Mouse (Mus musculus) gastrocnemius, postnatal 14 days (tissue): ENCODE measurements around the gene Gm10142. TPM values are rescaled to one million over a fixed set of nuclear protein-coding genes. Genes with fewer than 3 reads are reported as not detected.
"Not testable (repeated sequence)": the region's sequence is repeated elsewhere in the genome, so short reads cannot be mapped to it uniquely, and the experiment has no call there.

Experiments used
- DNase-seq: peaks from one replicate; pipeline ENCODE4 v3.0.0; 2021; ENCODE audit warnings: mixed read lengths
- intact Hi-C: fragments of 180-260 bp; cut with DNase I; formaldehyde crosslinking; loops from one replicate; pipeline ENCODE4 v1.15.1; 2025; ENCODE audit warnings: low total_unique reads
- long read RNA-seq, 2 experiments: library from polyadenylated mRNA; stranded (forward); transcript quantifications; one replicate each; pipeline ENCODE4 v2.0.0; 2021
- total RNA-seq, 2 experiments: library from RNA; stranded (reverse); gene quantifications; 2 replicates each; pipeline ENCODE4 v1.2.3; 2021

The Gm10142 gene
- not detected for total RNA-seq
- long read RNA-seq, experiment 1: 0 reads
- long read RNA-seq, experiment 2: 0 reads

DNA sequence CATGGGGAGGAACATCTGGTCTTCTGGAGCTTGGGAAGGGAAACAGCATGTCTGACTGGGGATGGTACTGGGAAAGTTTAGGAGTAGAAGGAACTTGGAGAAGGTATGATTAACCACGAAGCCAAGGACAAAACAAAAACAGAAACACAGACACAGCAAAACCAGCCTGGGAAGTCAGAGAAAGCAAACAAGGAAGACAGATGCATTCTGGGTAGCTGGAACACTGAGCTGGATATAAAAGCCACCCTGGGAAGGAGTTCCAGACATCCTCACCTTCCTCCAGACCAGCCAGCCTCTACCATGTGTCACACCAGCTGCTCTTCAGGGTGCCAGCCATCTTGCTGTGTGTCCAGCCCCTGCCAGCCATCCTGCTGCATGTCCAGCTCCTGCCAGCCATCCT is at the start of gene Gm10142:
Gene Gm10142, plus strand, starts transcription at position 301 of the 400 bp plus-strand sequence.
- no peak for DNase-seq
- intact Hi-C loops: no loop called here

DNA sequence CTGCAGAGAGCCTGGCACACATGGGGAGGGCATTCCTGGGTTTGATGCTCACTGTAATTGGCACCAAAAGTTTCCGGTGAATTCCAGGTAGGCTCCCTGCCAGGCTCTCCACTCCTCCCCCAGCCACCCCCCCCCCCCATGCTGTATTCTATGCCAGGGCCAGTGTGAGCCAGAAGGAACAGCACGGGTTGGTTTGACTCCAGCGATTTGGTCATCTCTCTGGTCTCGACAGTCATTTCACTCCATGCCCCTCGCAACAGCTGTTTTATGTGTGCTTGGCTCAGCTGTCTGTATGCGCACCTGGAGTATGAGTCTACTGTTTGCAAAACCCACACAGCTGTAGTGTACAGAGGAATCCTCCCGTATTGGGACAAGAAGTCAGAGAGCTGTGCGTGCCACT is 49.3 kb upstream of the Gm10142 start:
- DNase-seq: no peak
- intact Hi-C loops: no loop called here

DNA sequence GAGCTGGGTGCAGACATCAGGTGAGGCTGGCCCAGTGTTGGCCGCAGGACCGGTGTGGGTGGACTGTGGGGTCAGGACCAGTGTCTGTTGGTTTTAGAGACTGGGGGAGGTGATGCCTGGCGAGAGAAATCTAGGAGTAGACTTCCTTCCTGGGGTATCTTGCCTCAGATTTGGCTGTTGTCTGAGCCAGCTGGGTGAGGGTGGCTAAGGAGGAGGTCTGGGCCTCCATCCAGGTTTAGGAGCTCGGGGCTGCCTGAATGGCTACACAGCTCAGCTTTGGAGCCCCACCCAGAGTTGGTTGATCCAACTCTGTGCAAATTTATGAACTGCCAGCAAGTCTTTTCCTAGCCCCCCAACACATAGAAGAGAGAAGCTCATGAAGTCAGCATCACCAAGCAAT is 48.2 kb upstream of the Gm10142 start:
- DNase-seq: no peak
- intact Hi-C loops: no loop called here

DNA sequence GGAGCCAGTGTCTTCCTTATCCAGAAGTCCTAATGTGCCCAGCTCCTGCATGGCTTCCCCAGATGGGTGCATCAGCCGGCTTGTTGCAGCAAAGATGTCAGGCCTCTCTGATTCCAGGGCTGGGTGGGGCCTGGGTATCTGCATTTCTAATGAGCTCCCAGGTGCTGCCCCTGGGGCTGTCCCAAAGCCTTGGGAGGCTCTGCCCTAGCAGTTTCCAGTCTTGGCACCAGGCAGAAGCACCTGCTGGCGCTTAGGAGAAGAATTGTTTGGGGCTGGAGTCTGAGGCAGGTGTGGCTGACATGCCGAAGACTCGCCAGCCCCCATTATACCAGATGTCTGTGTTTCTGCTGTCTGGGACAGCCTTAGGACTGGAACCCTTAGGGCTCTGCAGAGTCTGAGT is 44.9 kb upstream of the Gm10142 start:
- intact Hi-C loops: no loop called here
- DNase-seq: no peak

DNA sequence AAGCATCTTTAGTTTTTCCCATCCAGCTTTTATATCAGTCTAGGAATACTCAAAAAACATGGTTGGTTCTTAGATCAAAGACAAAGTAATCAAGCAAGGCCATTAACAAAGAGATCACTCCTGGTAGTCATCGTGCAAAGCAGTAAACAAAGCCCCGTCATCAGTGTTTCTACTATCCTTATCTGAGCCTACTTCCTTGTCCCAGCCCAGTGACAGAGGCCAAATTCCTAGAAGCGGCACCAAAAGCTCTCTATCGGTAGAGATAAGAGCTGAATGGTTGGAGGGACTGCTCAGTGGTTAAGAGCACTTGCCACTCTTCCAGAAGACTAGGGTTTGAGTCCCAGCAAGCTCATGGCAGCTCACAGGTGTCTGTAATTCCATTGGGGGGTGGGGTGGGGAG is 44.1 kb upstream of the Gm10142 start:
- intact Hi-C loops: no loop called here
- no peak for DNase-seq

DNA sequence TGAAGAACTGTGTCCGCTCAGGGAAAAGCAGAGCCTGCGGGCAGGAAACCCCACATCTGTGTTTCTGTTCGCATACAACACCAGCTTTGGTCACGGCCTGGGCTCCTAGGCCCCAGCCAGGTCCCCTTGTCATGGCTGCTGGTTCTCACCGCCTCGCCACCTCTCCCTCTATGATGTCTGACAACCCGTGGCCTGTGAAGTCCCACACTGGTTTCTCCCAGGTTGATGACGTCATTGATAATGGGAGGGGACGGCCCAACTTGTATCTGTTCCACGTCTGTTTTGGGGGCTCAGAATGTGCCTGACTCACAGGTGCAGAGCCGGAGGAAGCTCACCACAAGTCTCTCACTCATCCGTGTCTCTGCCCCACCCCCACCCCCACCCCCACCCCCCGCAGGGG is 41.8 kb upstream of the Gm10142 start:
- intact Hi-C loops: no loop called here
- DNase-seq: no peak

DNA sequence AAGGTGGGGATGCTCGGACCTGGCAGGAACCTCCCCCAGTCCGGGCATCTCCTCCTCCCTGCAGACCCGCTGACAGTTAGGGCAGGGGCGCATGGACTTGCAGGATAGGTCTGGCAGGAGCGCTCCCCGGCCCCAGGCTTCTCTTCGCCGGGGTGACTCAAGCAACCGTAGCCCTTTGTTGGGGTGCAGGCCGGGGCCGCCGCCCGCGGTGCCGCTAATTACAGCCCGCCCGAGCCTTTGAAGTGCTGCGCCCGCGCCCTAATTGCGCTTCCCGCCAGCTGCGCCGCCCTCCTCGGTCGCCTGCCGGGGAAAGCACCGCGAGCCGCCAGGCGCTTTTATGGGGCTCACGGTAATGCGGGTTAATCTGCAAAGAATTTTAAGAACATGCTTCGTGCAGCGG is 38.0 kb upstream of the Gm10142 start:
- no peak for DNase-seq
- intact Hi-C loops: no loop called here

DNA sequence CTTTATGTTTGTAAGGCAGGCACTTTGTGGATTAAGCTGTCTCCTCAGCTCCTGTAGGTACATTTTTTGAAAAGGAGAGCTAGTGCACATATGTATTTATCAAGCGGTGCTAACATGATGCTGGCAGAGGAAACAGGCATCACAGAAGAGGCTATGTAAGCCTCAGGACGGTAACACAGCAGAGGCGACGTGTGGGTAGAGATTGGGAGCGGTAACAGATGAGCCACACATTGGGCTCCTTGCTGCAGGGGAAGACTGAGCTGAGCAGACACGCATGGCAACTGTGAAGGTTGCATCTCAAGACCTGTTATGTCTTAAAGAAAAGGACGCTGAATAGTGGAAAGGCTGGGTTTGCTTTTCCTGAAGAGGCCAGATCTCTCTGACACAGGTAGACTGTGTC is 32.6 kb upstream of the Gm10142 start:
- no peak for DNase-seq
- intact Hi-C loops: no loop called here

DNA sequence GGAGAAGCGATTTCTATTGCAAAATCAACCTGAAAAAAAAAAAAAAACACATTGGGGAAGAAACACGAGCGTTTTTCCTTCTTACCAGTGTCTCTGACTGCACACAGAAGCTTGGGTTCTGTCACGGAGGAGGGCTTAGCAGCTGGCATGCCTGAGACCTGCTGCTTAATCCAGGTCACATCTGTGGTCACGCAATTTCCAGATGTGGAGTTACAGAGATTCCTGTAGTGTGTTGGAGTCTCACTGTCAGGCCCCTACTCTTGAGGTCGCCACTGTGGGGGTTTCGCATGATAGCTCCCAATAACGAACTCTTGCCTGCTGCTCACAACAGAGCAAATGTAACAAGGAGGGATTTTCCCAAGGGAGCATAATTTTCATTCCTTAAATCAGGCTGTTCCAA is 31.4 kb upstream of the Gm10142 start:
- intact Hi-C loops: no loop called here
- DNase-seq: no peak

DNA sequence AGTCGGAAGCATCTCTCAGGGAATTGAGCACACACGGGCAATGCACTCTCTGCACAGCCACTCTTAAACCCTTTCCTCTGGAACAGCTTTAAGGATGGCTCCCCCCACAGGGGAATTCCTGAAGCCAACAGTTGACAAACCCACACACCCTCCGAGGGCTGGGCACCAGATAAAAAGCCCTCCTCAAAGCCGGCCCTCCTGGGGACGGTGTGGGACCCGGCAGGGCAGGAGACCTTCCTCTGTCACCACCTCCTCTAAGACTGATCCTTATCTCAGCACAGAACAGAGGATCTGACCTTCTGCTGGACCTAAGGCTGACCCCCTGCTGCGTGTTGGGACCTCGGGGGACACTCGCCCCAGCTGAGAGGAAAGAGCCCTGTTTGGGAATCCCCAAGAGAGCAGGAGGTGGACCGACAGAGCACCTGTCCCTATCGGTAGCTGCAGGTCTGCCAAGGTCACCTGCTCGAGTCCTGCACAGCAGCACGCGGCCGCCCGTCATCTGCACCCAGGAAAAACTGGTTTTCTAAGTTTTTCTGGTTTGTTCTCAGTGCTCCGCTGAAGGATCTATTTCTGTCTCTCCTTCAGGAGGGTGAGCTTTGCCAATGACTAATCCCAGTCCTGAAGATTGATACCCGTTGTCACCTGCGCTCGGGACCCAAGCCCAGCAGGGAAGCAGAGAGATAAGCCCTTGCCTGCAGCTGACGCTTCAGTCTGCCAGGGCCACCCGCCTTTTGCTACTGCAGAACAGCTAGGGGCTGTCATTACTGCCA is 29.5 kb upstream of the Gm10142 start, which contains the start of gene Tspear:
Gene Tspear, plus strand, starts transcription at position 675 of the 770 bp plus-strand sequence.
- intact Hi-C loops: no loop called here
- DNase-seq: no peak

DNA sequence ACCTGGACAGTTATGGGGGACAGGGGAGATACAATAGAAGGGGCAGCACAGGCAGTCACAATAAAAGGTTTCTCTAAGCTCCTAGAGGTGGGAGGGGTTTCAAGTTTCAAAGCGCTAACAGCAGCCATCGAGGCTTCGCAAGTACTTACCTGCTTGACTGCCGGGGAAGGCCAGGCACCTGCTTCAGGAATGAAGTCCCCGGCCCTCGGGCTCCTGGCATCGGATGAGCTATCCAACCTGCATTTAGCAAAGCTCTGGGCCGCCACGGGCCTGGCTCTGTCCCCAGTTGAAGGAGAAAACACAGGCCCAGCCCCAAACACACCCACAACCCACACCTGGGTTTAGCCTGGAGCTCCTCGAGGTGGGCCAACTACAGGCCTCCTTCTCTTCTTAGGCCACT is 28.6 kb upstream of the Gm10142 start:
- intact Hi-C loops: no loop called here
- no peak for DNase-seq

DNA sequence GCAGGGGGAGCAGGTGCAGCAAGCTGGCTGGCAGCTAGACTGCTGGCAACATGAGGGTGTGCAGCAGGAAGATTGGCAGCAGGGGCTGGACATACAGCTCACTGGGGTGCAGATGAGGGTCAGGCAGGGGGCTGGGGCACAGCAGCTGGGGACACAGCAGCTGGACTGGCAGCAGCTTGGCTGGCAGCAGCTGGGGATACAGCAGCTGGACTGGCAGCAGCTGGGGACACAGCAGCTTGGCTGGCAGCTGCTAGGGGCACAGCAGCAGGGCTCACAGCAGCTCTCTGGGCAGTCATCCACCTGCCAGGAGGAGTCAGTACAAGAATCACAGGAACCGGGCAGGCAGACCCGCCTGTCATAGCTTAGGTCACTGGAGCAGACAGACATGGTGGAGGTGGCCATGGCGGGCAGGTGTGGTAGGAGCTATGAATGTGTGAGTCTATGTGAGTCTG is 25.2 kb upstream of the Gm10142 start, which contains the start of gene Gm19402:
Gene Gm19402, minus strand, starts transcription at position 402 of the 452 bp plus-strand sequence.
- DNase-seq, intact Hi-C loops: not testable (repeated sequence)

DNA sequence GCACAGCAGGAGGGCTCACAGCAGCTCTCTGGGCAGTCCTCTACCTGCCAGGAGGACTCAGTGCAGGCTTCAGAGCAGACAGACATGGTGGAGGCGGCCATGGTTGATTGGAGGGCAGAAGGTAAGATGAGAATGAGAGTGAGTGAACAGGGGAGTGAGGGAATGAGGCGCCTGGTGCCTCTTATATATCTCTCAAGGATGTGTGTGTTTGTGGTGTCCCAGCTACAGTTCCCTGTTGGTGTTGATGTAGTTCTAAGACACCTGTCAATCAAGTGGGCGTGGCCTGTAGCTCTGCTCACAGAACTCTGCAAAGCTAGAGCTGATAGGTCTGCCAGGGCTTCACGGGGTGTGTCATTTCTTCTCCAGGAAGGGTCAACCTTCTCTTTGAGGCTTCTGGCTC is 18.5 kb upstream of the Gm10142 start, which contains the start of gene Gm9508:
Gene Gm9508, minus strand, starts transcription at position 101 of the 400 bp plus-strand sequence.
- DNase-seq: no peak
- intact Hi-C loops: no loop called here

DNA sequence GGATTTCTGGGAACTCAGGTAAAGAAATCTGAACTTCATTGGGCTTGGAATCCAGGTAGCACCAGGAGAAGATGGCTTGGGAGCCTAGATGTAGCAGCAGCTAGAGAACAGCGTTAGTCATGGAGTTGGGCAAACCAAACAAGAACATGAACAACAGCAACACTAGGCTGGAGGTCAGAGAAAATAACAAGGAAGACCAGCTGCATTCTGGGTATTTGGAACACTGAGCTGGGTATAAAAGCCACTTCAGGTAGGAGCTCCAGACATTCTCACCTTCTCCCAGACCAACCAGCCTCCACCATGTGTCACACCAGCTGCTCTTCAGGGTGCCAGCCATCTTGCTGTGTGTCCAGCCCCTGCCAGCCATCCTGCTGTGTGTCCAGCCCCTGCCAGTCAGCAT is 9.3 kb upstream of the Gm10142 start, which contains the start of gene Gm10272:
Gene Gm10272, plus strand, starts transcription at position 301 of the 400 bp plus-strand sequence.
- intact Hi-C loops: no loop called here

DNA sequence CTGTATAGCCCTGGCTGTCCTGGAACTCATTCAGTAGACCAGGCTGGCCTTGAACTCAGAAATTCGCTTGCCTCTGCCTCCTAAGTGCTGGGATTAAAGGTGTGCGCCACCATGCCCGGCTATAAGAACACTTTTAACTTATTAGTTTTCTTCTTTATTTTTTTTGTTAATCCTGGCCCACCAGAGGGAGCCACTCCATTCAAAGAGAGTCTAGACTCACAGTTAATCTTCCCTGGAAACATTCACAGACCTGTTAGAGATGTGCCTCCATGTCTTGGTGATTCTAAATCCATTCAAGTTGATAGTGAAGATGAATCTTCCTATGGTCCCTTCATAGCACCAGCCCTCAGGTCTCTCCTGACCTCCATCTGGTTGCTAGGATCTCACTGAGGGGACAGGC is 5.8 kb upstream of the Gm10142 start:
- DNase-seq: no peak
- intact Hi-C loops: no loop called here

More for the DNA sequence above, 9.3 kb upstream of the Gm10142 start, which contains the start of gene Gm10272:
- DNase-seq: no peak

DNA sequence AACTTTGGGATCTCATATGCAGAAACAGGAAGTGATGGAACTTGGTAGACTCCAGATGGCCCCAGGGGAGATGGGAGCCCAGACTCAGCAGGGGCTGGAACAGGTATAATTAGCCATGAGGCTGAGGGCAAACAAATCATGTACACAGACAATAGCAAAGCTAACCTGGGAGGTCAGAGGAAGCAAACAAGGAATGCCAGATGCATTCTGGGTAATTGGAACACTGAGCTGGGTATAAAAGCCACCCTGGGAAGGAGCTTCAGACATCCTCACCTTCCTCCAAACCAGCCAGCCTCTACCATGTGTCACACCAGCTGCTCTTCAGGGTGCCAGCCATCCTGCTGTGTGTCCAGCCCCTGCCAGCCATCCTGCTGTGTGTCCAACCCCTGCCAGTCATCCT is 4.5 kb upstream of the Gm10142 start, which contains the start of gene Gm10024:
Gene Gm10024, plus strand, starts transcription at position 301 of the 400 bp plus-strand sequence.
- DNase-seq, intact Hi-C loops: not testable (repeated sequence)

DNA sequence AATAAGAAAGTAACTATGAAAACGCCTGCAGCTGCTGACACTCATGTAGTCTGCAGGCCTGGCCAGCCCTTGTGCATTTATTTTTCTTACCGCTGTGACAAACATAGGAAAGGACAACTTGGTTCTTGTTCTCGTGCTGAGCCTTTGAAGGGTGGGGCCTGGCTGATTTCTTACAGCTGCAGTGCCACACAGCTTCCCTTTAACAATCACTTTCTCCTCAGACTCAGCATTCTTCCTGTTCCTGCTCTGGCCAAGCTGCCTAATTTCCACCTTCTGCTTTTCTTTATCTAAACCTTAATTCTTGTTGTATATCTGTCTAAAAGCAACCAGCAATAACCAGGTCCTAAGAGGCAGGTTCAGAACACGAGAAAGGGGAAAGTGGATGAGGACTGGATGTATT is 1.9 kb upstream of the Gm10142 start:
- intact Hi-C loops: no loop called here
- no peak for DNase-seq

DNA sequence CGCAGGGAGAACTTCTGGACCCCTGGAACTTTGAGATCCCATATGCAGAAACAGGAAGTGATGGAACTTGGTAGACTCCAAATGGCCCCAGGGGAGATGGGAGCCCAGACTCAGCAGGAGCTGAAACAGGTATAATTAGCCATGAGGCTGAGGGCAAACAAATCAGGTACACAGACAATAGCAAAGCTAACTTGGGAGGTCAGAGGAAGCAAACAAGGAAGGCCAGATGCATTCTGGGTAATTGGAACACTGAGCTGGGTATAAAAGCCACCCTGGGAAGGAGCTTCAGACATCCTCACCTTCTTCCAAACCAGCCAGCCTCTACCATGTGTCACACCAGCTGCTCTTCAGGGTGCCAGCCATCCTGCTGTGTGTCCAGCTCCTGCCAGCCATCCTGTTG is 4.7 kb downstream of the Gm10142 start, which contains the start of gene Krtap12-1:
Gene Krtap12-1, plus strand, starts transcription at position 301 of the 400 bp plus-strand sequence.
- intact Hi-C loops, DNase-seq: not testable (repeated sequence)

DNA sequence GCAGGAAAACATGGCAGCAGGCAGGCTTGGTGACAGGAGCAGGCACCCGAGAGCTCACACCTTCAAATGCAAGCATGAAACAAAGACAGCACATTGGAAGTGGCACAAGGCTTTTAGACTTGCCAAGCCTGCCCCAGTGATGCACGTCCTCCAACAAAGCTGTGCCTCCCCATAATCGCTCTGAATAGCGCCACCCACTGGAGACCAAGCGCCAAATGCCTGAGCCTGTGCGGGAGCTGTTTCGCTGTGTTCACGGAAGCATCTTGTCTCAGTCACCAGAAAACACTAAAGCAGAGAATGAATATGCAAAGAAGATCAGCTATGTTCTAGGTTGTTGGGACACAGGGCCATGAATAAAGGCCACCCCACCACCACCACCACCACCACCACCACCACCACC is 9.2 kb downstream of the Gm10142 start:
- no peak for DNase-seq
- intact Hi-C loops: no loop called here

DNA sequence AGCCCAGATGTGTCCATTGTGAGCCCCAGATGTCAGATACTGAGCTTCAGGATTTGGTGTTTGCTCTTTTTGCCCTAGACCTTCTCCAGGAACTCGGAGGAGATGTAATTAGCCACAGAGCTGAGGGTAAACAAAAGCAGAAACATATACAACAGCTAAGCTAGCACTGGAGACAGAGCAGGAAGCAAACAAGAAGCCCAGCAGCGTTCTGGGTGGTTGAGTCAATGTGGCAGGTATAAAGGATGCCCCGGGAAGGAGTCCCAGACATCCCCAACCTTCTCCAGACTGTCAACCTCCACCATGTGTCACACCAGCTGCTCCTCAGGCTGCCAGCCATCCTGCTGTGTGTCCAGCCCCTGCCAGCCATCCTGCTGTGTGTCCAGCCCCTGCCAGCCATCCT is 10.6 kb downstream of the Gm10142 start, which contains the start of gene Gm10100:
Gene Gm10100, plus strand, starts transcription at position 301 of the 400 bp plus-strand sequence.
- no peak for DNase-seq
- intact Hi-C loops: no loop called here

DNA sequence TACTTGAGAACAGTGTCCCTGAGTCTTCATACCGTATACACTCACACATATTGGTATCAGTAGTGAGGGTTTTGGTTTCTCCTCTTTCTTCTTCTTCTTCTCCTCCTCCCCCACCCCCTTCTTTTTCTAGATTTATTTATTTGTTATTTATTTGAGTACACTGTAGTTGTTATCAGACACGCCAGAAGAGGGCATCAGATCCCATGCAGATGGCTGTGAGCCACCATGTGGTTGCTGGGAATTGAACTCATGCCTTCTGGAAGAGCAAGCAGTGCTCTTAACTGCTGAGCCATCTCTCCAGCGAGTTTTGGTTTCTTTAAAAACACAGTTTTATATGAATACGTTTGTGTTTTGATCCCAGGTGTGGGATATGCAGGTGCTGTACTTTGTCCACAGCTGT is 12.7 kb downstream of the Gm10142 start:
- no peak for DNase-seq
- intact Hi-C loops: no loop called here
